Mouse (Mus musculus): ENCODE measurements around the gene Plk2.

Plk2 gene

GRCm38 (mm10) chr13:110404059-110404458 lies 9.2 kb downstream of the Plk2 start:
- in situ Hi-C loops (cut with MboI; ENCODE audit: low sequenced_read_pairs), result loop anchor here (10.0 kb wide), 1 partner anchor 161 kb away; no protein-coding TSS in a partner anchor

- in situ Hi-C loops (cut with MboI; ENCODE audit: low sequenced_read_pairs), result loop anchor here (10.0 kb wide), 1 partner anchor 160 kb away; no protein-coding TSS in a partner anchor
These were observed 9.8 kb downstream of the Plk2 start for GRCm38 (mm10) chr13:110404686-110405085.

GRCm38 (mm10) chr13:110406152-110406551 lies 11.3 kb downstream of the Plk2 start:
- in situ Hi-C loops (cut with MboI; ENCODE audit: low sequenced_read_pairs), result loop anchor here (10.0 kb wide), 1 partner anchor 159 kb away; no protein-coding TSS in a partner anchor

- in situ Hi-C loops (cut with MboI; ENCODE audit: low sequenced_read_pairs), result no loop called here
These were observed 17.8 kb downstream of the Plk2 start for GRCm38 (mm10) chr13:110412572-110413209.

GRCm38 (mm10) chr13:110418656-110419055 lies 23.8 kb downstream of the Plk2 start:
- in situ Hi-C loops (cut with MboI; ENCODE audit: low sequenced_read_pairs), result no loop called here

- in situ Hi-C loops (cut with MboI; ENCODE audit: low sequenced_read_pairs), result no loop called here
These were observed 24.8 kb downstream of the Plk2 start for GRCm38 (mm10) chr13:110419640-110420039.

GRCm38 (mm10) chr13:110422434-110422833 lies 27.6 kb downstream of the Plk2 start:
- in situ Hi-C loops (cut with MboI; ENCODE audit: low sequenced_read_pairs), result no loop called here

- in situ Hi-C loops (cut with MboI; ENCODE audit: low sequenced_read_pairs), result no loop called here
These were observed 30.8 kb downstream of the Plk2 start for GRCm38 (mm10) chr13:110425512-110426222.

- in situ Hi-C loops (cut with MboI; ENCODE audit: low sequenced_read_pairs), result no loop called here
These were observed 36.5 kb downstream of the Plk2 start for GRCm38 (mm10) chr13:110431388-110431787.

- in situ Hi-C loops (cut with MboI; ENCODE audit: low sequenced_read_pairs), result no loop called here
These were observed 37.3 kb downstream of the Plk2 start for GRCm38 (mm10) chr13:110432062-110432566.

- in situ Hi-C loops (cut with MboI; ENCODE audit: low sequenced_read_pairs), result no loop called here
These were observed 37.8 kb downstream of the Plk2 start for GRCm38 (mm10) chr13:110432613-110433012.

- in situ Hi-C loops (cut with MboI; ENCODE audit: low sequenced_read_pairs), result no loop called here
These were observed 41.8 kb downstream of the Plk2 start for GRCm38 (mm10) chr13:110436692-110437091.

GRCm38 (mm10) chr13:110438624-110439023 lies 43.8 kb downstream of the Plk2 start:
- in situ Hi-C loops (cut with MboI; ENCODE audit: low sequenced_read_pairs), result no loop called here

GRCm38 (mm10) chr13:110444335-110444734 lies 49.5 kb downstream of the Plk2 start:
- in situ Hi-C loops (cut with MboI; ENCODE audit: low sequenced_read_pairs), result no loop called here

GRCm38 (mm10) chr13:110444894-110445293 lies 50.0 kb downstream of the Plk2 start:
- in situ Hi-C loops (cut with MboI; ENCODE audit: low sequenced_read_pairs), result no loop called here

- in situ Hi-C loops (cut with MboI; ENCODE audit: low sequenced_read_pairs), result no loop called here
These were observed 51.6 kb downstream of the Plk2 start for GRCm38 (mm10) chr13:110446434-110446833.

GRCm38 (mm10) chr13:110450056-110450455 lies 55.2 kb downstream of the Plk2 start:
- in situ Hi-C loops (cut with MboI; ENCODE audit: low sequenced_read_pairs), result no loop called here
